Mouse (Mus musculus): Measurements from ENCODE around the gene Klrb1f. TPM values are rescaled to one million over a fixed set of nuclear protein-coding genes. Genes with fewer than 3 reads are reported as not detected.

Gene Klrb1f
- 0.28 TPM for polyA plus RNA-seq (2015; fragmentation: Illumina TruSeq; extraction: RNeasy Lipid Tissue Mini Kit (QIAGEN cat#74804); ENCODE audit: low read depth, low replicate concordance)

GRCm38 (mm10) chr6:129045601-129046000, at the start of gene Klrb1f:
Gene Klrb1f (plus strand): TSS chr6:129045901.

GRCm38 (mm10) chr6:129100794-129101193, 55.1 kb downstream of the Klrb1f start, which contains the start of gene Clec2e:
Gene Clec2e (minus strand): TSS chr6:129100913.

Other genes starting within 250 kb of the Klrb1f start
- not detected for gene Gm44511, start 219.6 kb upstream of the Klrb1f start, polyA plus RNA-seq (2015; fragmentation: Illumina TruSeq; extraction: RNeasy Lipid Tissue Mini Kit (QIAGEN cat#74804); ENCODE audit: low read depth, low replicate concordance)
- gene Klrb1b, start 219.6 kb upstream of the Klrb1f start, polyA plus RNA-seq (2015; fragmentation: Illumina TruSeq; extraction: RNeasy Lipid Tissue Mini Kit (QIAGEN cat#74804); ENCODE audit: low read depth, low replicate concordance), result not detected
- gene Clec2i, start 158.3 kb upstream of the Klrb1f start, polyA plus RNA-seq (2015; fragmentation: Illumina TruSeq; extraction: RNeasy Lipid Tissue Mini Kit (QIAGEN cat#74804); ENCODE audit: low read depth, low replicate concordance), result not detected
- gene BC035044, start 154.8 kb upstream of the Klrb1f start, polyA plus RNA-seq (2015; fragmentation: Illumina TruSeq; extraction: RNeasy Lipid Tissue Mini Kit (QIAGEN cat#74804); ENCODE audit: low read depth, low replicate concordance), result 4.2 TPM
- gene Clec2g, start 111.5 kb upstream of the Klrb1f start, polyA plus RNA-seq (2015; fragmentation: Illumina TruSeq; extraction: RNeasy Lipid Tissue Mini Kit (QIAGEN cat#74804); ENCODE audit: low read depth, low replicate concordance), result not detected
- gene Clec2e, start 55.0 kb downstream of the Klrb1f start, polyA plus RNA-seq (2015; fragmentation: Illumina TruSeq; extraction: RNeasy Lipid Tissue Mini Kit (QIAGEN cat#74804); ENCODE audit: low read depth, low replicate concordance), result not detected
- gene Clec2d, start 134.7 kb downstream of the Klrb1f start, polyA plus RNA-seq (2015; fragmentation: Illumina TruSeq; extraction: RNeasy Lipid Tissue Mini Kit (QIAGEN cat#74804); ENCODE audit: low read depth, low replicate concordance), result 19.1 TPM
- gene Cd69, start 229.5 kb downstream of the Klrb1f start, polyA plus RNA-seq (2015; fragmentation: Illumina TruSeq; extraction: RNeasy Lipid Tissue Mini Kit (QIAGEN cat#74804); ENCODE audit: low read depth, low replicate concordance), result not detected